Mouse (Mus musculus): ENCODE measurements around the gene Lexm.

Lexm gene

DNA sequence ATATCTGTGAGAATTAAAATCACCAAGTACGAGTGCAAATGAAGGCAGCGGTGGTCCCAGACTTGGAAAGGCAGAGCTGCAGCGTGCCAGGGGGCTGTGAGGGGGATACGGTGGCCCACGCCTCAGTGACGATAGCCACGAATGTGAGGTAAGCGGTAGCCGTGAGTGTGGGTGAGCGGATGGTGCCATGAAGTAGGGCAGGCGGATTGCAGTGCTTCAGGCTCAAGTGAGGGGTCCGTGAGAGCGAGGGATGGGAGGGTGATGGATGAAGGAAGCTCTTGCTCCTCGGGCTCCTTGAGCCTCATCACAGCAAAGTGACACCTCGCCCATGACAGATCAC, 35.2 kb downstream of the Lexm start:
- Histone ChIP-seq H3K27me3 (ENCODE audit: control insufficient read depth, insufficient read depth, low read length, poor library complexity, severe bottlenecking) (no peaks in the 10 kb centered on the region), H3K36me3 (ENCODE audit: control insufficient read depth, insufficient read depth, low read length, poor library complexity, severe bottlenecking) (peaks cover 2% of the 10 kb centered on the region; the same call in 1 of the 2 replicates)
- DNase-seq (ENCODE audit: low read depth, low spot score) = no peak

DNA sequence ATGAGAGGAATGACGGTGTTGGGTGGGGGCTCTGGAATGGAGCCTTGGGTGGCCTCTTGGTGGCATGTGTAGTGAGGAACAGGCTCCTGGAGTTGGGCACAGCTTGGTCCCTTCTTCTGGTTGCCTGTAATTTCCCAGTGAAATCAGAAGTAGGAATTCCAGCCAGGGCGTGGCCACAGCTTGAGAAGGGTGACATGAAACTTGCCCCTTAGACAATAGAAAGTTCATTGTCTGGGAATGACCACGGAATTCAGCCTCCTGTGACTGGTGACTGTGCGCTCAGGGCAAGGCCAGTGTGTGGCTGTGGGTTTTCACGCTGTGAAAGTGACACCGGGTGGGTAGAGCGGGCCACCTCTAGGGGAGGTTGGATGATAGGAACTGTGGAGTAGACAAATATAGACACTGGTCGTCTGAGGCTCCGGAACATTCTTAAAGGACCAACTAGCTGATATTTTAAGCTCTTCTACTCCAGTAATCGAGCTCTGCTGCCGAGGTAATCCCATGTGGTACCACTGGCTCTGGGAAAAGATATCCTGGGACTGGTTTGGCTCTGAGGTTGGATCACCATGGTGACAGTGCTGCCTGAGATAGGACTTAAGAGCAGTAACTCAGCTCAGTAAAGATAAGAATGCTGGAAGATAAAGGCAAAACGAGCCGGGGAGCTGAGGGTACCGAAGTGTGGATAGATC, 35.7 kb downstream of the Lexm start:
- no peak for DNase-seq (ENCODE audit: low read depth, low spot score)
- Histone ChIP-seq H3K27me3 (ENCODE audit: control insufficient read depth, insufficient read depth, low read length, poor library complexity, severe bottlenecking) (no peaks in the 10 kb centered on the region), H3K36me3 (ENCODE audit: control insufficient read depth, insufficient read depth, low read length, poor library complexity, severe bottlenecking) (peaks cover 2% of the 10 kb centered on the region; the same call in 1 of the 2 replicates)

DNA sequence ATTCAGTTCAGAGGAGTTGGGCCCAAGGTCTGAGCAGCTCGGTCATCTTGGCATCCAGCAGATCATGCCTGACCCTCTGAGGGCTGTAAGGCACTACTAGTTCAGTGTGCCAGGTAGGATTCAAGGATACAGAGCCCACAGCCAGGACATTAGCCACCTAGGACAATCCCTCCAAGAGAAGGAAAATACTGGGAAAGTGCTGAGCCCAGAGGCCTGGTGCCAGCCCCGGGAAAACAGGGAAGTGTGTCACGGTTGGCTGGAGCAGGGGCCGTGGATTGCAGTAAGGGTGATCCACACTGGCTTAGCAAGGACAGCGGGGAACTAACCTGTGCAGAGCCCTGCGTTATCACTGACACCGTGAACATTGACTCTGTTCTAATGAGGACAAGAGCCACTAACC, 39.5 kb downstream of the Lexm start:
- no peaks in the 10 kb centered on the region for H3K27me3 ChIP-seq (ENCODE audit: control insufficient read depth, insufficient read depth, low read length, poor library complexity, severe bottlenecking)
- DNase-seq (ENCODE audit: low read depth, low spot score) = no peak
- peaks cover 2% of the 10 kb centered on the region; the same call in 1 of the 2 replicates for H3K36me3 ChIP-seq (ENCODE audit: control insufficient read depth, insufficient read depth, low read length, poor library complexity, severe bottlenecking)

DNA sequence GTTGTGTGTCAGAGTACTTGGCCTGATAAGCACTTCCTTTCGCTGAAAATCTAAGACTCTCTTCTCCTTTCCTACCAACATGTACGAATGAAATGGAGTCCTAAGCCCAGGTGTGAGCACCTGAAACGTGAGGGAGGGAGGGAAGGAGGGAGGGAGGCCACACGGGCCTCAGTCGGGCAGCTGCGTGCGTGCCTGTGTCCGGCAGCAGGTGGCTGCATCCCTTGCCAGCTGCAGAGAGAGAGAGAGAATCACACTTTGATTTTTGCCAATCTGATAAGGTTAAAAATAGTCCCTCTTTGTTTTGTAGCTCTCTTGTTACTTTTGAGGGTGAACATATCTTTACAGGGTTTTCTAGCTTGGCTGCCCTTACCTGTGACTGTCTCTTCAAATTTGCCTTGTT, 42.0 kb downstream of the Lexm start:
- Histone ChIP-seq H3K27me3 (ENCODE audit: control insufficient read depth, insufficient read depth, low read length, poor library complexity, severe bottlenecking) (no peaks in the 10 kb centered on the region), H3K36me3 (ENCODE audit: control insufficient read depth, insufficient read depth, low read length, poor library complexity, severe bottlenecking) (peaks cover 2% of the 10 kb centered on the region; the same call in 1 of the 2 replicates)
- no peak for DNase-seq (ENCODE audit: low read depth, low spot score)

DNA sequence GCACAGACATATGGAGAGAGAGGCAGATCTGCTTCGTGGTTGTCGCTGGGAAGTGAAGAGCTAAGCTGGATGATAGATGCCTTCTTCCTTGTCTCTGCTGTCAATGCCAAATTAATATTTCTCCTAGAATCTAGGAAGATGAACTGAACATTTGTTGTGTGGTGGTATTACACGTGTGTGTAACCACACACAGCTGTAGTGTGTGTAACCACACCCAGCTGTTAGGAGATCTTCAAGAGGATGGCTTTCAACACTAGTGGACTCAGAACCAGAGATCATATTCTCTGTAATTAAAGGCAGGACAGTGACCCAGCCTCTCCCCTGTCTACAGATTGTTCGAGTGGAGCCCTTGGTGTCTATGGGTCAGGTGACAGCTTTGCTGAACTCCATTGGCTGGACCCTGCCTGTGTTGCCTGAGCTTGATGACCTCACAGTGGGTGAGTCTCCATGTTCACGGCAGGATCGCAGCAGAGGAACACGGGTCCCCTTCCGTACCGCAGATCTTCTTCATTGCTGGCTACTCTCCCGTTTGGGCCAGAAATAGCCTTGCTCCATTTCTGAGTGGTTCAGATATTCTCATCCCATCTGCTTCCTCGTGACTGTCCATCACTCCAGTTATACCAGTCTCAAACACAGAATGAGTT, 45.8 kb downstream of the Lexm start:
- no peaks in the 10 kb centered on the region for H3K36me3 ChIP-seq (ENCODE audit: control insufficient read depth, insufficient read depth, low read length, poor library complexity, severe bottlenecking)
- H3K27me3 ChIP-seq (ENCODE audit: control insufficient read depth, insufficient read depth, low read length, poor library complexity, severe bottlenecking) = no peaks in the 10 kb centered on the region
- DNase-seq (ENCODE audit: low read depth, low spot score) = no peak

DNA sequence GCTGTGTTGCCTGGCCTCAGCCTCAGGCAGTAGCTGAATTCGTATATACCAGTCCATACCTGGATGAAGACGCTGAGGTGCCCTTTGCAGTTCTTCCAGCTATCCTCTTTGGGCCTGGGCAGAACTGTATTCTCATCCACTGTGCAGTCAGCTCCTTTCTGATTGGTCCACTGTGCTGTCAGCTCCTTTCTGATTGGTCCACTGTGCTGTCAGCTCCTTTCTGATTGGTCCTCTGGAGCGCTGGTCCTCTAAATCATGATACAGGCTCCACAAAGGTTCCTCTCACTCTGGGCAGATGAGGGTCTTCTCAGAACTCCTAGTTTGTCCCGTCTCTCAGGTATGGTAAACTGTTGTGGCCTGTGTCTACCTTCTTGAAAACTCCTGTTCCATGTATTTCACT, 47.4 kb downstream of the Lexm start:
- Histone ChIP-seq H3K27me3 (ENCODE audit: control insufficient read depth, insufficient read depth, low read length, poor library complexity, severe bottlenecking) (no peaks in the 10 kb centered on the region), H3K36me3 (ENCODE audit: control insufficient read depth, insufficient read depth, low read length, poor library complexity, severe bottlenecking) (no peaks in the 10 kb centered on the region)
- DNase-seq (ENCODE audit: low read depth, low spot score) = peak; percentile 10

DNA sequence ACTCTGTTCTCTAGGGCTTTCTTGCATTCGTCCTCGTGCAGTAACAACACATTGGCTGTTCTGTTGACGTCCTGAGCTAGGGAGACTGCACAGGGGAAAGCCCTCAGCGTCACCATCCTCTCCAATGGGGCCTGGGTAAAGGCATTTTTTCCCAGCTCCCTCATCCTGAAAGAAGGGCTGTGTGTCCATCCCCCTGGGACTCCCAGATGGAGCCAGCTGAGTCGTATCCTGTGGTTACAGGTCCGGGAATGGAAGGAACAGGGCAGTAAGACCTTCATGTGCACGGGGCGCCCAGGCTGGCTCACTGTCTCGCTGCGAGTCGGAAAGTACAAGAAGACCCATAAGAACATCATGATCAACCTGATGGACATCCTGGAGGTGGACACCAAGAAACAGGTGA, 52.9 kb downstream of the Lexm start:
- Histone ChIP-seq H3K27me3 (ENCODE audit: control insufficient read depth, insufficient read depth, low read length, poor library complexity, severe bottlenecking) (no peaks in the 10 kb centered on the region), H3K36me3 (ENCODE audit: control insufficient read depth, insufficient read depth, low read length, poor library complexity, severe bottlenecking) (no peaks in the 10 kb centered on the region)
- DNase-seq (ENCODE audit: low read depth, low spot score) = no peak

DNA sequence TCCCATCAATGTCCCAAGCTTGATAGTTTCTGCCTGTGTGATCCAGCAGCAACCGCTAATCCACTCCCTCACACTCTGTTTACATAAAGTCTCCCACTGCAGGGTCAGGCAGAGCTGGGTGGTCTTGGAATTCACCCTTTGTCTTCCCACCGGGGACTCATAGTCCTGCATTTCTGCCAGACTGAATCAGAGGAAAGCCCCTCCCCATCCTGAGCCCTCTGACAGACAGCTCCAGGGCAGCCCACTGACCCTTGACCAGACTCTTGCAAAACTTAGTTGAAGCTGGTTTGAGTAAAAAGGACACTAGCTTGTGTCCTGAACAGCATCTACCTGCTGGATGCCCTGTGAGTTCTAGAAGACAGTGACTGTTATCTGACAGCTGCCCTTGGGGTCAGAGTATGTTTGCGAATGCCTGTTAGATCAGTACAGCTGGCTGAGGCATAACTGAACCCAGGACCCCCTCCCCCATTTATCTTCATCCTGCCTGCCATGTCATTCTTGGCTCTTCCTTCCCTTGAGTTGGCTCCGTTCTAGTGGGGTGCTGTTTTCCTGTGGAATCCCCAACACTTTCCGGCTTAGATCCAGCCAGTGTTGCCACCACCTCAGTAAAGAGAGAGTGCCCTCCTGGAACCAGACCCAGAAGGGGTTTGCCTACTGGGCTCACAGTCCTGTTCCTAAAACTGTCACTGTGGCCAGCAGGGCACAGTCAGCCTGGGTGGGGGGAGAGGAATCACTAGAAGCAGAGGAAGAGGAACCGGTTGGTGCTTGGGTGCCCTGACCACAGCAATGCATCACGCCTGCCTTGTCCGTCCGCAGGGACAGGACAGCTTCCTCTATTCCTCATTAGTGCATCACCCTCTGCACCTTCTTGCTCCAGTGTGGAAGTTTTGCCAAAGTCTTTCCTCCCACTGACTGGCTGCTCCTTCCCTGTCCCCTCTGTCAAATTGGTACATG, 53.9 kb downstream of the Lexm start:
- peak; percentile 30 for DNase-seq (ENCODE audit: low read depth, low spot score)
- Histone ChIP-seq H3K27me3 (ENCODE audit: control insufficient read depth, insufficient read depth, low read length, poor library complexity, severe bottlenecking) (no peaks in the 10 kb centered on the region), H3K36me3 (ENCODE audit: control insufficient read depth, insufficient read depth, low read length, poor library complexity, severe bottlenecking) (no peaks in the 10 kb centered on the region)

DNA sequence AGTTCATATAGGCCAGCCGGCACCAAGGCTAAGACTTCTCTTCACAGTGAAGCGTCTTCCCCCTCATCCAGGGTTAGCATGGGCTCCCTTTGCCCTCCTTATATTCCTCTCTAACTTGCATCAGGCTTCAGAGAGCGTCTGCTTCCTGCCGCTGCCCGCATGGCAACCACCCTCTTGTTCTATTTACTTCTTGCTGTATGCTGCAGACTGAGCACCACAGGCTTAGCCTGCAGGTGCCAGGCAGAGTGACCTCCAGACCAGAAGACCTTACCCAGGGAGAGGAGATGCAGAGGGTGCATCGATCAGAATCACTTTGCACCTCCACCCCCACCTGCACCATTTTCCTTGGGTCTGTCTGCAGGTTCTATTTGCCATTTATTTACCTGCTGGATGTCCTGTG, 55.0 kb downstream of the Lexm start:
- no peak for DNase-seq (ENCODE audit: low read depth, low spot score)
- no peaks in the 10 kb centered on the region for H3K36me3 ChIP-seq (ENCODE audit: control insufficient read depth, insufficient read depth, low read length, poor library complexity, severe bottlenecking)

DNA sequence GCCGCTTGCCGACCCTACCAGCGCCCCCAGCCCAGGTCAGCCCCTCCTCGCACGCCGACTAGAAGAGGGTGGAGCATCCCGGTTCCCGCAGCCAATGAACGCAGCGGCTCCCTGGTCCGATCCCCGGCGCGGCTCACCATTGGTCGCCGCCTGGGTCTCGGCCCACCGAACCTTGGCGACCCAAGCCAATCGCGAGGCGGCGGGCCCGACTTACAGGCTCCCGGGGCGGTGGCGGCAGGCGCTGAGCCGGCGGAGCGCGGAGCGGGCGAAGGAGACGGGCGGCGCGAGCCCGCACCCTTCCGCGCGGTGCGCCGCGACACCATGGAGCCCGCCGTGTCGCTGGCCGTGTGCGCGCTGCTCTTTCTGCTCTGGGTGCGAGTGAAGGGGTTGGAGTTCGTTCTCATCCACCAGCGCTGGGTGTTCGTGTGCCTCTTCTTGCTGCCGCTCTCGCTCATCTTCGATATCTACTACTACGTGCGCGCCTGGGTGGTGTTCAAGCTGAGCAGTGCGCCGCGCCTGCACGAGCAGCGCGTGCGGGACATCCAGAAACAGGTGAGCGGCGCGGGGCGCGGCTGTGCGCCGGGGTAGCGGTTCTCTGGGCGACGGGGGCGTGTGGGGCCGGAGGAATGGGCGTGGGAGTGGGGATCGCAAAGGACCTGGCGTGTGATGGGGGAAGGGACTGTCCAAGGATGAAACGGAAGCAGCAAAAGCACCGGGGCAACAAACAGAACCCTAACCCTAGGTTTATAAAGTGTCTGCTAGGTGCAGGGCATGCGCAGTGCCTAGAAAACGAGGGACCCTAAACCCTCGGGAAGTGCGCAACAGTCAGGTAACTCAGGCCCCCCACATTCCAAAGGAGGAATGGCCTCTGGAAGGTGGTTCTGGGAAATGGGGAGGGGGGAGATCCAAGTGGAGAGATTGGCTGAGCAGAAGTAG, 55.9 kb downstream of the Lexm start, which contains the start of gene Dhcr24:
TSS of gene Dhcr24 (plus strand) at position 193 of the 936 bp plus-strand sequence.
- DNase-seq (ENCODE audit: low read depth, low spot score) = peak; percentile 80
- Histone ChIP-seq H3K36me3 (ENCODE audit: control insufficient read depth, insufficient read depth, low read length, poor library complexity, severe bottlenecking) (no peaks in the 10 kb centered on the region), H3K27me3 (ENCODE audit: control insufficient read depth, insufficient read depth, low read length, poor library complexity, severe bottlenecking) (no peaks in the 10 kb centered on the region)

More for the DNA sequence above, 55.0 kb downstream of the Lexm start:
- H3K27me3 ChIP-seq (ENCODE audit: control insufficient read depth, insufficient read depth, low read length, poor library complexity, severe bottlenecking) = no peaks in the 10 kb centered on the region

DNA sequence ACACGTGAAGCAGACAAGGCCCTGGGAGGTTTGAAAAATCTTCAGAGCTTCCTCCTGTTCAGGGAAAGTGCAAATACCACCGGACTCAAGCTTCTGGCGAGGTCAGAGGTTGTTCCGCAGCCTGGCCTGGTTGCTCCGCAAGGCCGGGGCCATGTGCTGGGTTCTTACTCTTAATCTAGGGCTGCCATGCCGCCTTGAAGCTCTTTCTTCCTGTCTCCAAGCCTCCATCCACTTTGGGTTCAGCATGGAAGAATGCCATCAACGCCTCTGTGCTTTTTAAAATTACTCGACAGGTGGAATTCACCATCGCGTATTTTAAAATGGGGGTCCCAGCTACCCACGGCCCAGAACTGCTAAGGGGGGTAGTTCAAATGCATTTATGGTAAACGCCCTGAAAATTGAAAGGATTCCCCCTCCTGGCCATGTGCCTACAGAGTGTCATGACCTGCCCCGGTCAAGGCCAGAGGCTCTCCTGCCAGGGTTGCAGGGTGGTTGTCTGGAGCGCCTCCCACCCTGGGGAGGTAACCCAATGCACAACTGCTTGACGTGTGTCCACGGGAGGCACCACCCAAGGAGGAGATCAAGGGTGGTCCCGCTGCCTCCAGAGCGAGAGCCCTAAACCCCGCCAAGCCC, 56.7 kb downstream of the Lexm start:
- H3K36me3 ChIP-seq (ENCODE audit: control insufficient read depth, insufficient read depth, low read length, poor library complexity, severe bottlenecking) = no peaks in the 10 kb centered on the region
- no peaks in the 10 kb centered on the region for H3K27me3 ChIP-seq (ENCODE audit: control insufficient read depth, insufficient read depth, low read length, poor library complexity, severe bottlenecking)
- DNase-seq (ENCODE audit: low read depth, low spot score) = peak; percentile 17

DNA sequence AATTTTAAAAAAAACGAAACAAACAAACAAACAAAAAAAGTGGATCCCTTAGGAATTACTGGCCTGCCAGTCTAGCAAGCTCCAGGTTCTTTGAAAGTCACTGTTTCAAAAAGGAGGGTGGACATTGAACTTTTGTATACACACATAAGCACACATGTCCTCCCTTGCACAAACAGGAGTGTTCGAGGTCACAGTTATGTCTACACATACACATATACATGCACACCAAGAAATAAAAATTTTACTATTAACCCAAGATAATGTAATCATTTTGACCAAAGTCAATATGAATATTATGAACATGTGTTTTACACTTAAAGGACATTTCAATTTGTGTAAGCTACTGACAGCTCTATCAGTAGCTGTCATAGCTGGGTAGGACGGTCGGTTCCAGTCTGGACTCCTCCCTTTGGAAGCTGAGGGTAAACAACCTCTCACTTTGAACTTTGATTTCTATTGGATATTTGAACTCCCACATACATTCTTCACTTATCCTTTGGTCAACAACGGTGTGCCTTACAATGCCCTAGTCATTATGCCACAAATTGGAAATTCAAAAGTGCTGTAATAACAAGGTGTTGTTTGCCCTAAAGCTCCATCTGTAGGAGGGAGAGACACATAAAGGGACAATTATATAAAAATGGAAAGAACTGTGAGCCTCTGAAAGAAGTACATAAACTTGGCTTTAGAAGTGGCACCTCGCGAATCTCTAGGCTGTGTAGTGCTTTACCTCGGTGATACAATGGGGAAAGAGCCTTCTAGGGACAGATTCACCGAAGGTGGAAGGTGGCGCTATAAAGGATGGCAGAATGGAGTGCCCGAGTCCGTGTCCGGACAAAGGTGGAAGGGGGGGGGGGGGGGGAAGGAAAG, 57.5 kb downstream of the Lexm start:
- no peaks in the 10 kb centered on the region for H3K27me3 ChIP-seq (ENCODE audit: control insufficient read depth, insufficient read depth, low read length, poor library complexity, severe bottlenecking)
- DNase-seq (ENCODE audit: low read depth, low spot score) = no peak
- no peaks in the 10 kb centered on the region for H3K36me3 ChIP-seq (ENCODE audit: control insufficient read depth, insufficient read depth, low read length, poor library complexity, severe bottlenecking)

DNA sequence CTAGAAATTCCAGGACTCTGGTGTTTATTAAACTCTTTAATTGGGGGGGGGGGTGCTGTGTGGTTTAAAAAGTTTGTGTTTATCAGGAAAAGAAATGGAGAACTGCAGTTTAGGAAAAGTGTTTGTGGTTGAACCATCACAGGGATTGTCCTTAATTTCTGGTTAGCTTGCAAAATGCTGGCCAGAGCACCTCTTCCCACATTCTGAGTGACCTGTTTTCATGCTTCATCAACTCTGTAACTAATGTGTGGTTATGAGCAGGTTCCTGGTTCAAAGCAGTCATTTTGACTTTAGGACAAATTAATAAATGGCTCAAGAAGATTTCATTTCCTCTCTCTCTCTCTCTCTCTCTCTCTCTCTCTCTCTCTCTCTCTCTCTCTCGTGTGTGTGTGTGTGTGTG, 59.1 kb downstream of the Lexm start:
- H3K27me3 ChIP-seq (ENCODE audit: control insufficient read depth, insufficient read depth, low read length, poor library complexity, severe bottlenecking) = no peaks in the 10 kb centered on the region
- DNase-seq (ENCODE audit: low read depth, low spot score) = no peak
- H3K36me3 ChIP-seq (ENCODE audit: control insufficient read depth, insufficient read depth, low read length, poor library complexity, severe bottlenecking) = no peaks in the 10 kb centered on the region
